Mouse (Mus musculus): Measurements from ENCODE around the gene Gtf2h2.
"Not testable (repeated sequence)": the region's sequence is repeated elsewhere in the genome, so short reads cannot be mapped to it uniquely, and the experiment has no call there.

Gene Gtf2h2

DNA sequence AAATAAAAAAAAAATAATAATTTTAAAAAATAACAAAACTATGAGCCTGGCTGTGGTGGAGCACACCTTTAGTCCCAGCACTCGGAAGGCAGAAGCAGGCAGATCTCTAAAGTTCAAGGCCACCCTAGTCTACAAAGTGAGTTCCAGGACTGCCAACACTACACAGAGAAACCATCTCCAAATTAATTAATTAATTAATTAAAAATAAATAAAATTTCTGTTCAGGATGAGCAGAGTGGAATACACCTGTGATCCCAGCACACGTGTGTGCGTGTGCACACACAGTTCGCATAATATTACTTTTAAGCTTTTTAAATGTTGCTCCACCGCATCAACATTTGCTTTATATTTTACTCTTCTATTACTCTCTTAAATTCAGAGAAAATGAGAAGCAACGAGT lies 756 bp downstream of the Gtf2h2 start:
- no peak for DNase-seq (ENCODE audit: extremely low spot score, low read depth, low spot score)

GRCm38 (mm10) chr13:100490424-100490823 lies 2.0 kb downstream of the Gtf2h2 start:
- DNase-seq (ENCODE audit: extremely low spot score, low read depth, low spot score), result no peak

DNA sequence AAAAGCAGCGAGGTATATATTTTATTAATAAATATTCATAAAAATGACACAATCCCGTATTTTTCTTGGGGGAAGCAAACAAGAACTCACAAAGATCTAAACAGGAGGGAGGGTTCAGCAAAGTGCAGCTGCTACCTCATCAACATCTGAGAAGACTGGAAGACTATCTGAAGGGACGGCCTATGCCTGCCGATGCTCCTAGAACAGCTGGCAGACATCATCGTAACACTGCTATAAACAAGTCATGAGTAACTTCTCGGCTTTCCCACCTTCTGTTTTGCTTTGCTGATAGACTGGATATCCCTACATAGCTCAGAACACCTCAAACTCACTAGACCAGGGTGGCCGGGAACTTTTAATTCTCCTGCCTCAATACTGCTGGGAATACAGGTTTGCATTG lies 8.8 kb downstream of the Gtf2h2 start:
- DNase-seq (ENCODE audit: extremely low spot score, low read depth, low spot score), result no peak

- no peak for DNase-seq (ENCODE audit: extremely low spot score, low read depth, low spot score)
Observed at GRCm38 (mm10) chr13:100463527-100464222, 28.7 kb downstream of the Gtf2h2 start.

GRCm38 (mm10) chr13:100461336-100461735 lies 31.0 kb downstream of the Gtf2h2 start:
- DNase-seq (ENCODE audit: extremely low spot score, low read depth, low spot score), result no peak

- DNase-seq (ENCODE audit: extremely low spot score, low read depth, low spot score), result not testable (repeated sequence)
Observed at GRCm38 (mm10) chr13:100452415-100453127, 39.8 kb downstream of the Gtf2h2 start, which contains the start of gene Naip1. Gene Naip1, minus strand, starts transcription at chr13:100452869.

DNA sequence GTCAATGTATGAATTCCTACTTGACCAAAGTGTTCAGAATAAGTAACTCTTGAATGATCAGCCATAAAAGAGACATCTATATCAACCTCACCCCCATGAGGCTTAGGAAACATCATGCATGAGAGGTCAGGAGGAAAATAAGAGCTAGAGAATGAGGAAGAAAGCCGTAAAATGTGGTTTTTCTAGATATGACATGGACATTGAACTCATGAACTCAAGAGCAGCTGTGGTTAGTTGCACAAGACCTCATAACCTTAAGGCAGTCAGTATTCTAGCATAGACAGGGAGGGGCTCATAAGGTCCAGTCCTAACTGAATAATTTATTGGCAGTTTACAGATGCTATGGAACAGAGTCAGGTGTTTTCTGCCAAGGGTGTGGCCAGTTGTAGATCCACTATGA lies 42.9 kb downstream of the Gtf2h2 start:
- DNase-seq (ENCODE audit: extremely low spot score, low read depth, low spot score), result no peak

DNA sequence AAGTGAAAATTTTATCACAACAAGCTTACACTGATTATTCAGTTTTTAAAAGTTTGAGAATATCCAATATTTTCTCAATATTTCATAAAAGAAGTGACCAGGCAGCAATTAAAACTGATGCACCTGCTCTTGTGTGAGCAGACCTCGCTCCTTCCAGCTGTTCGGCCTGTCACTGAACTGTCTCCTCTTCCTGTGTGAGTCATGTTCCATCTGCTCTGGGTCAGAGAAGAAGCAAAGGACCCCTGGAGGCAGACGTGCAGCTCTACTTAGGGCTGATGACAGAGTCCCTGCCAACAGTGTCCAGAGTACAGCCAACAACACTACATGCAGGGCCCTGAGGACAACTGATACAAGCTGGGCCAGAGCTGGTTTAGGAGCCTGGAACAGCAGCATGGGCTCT lies 52.3 kb downstream of the Gtf2h2 start:
- no peak for DNase-seq (ENCODE audit: extremely low spot score, low read depth, low spot score)

DNA sequence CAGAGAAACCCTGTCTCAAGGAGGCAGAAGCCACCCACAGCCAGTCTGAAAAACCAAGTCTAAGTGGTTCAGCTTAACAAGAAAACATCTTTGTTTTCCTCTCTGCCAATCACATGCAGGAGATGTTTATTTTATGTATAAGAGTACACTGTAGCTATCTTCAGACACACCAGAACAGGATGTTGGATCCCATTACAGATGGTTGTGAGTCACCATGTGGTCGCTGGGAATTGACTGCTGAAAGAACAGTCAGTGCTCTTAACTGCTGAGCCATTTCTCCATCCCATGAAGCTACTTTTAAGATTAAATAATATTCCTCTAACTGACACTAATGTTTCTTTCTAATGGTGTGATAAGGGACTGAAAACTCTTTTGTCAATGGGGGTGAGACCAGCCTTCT lies 53.7 kb downstream of the Gtf2h2 start:
- DNase-seq (ENCODE audit: extremely low spot score, low read depth, low spot score), result no peak

- no peak for DNase-seq (ENCODE audit: extremely low spot score, low read depth, low spot score)
Observed at GRCm38 (mm10) chr13:100437322-100437825, 55.0 kb downstream of the Gtf2h2 start.

GRCm38 (mm10) chr13:100436556-100437163 lies 55.7 kb downstream of the Gtf2h2 start:
- DNase-seq (ENCODE audit: extremely low spot score, low read depth, low spot score), result not testable (repeated sequence)

- not testable (repeated sequence) for DNase-seq (ENCODE audit: extremely low spot score, low read depth, low spot score)
Observed at GRCm38 (mm10) chr13:100419958-100420357, 72.4 kb downstream of the Gtf2h2 start.

- DNase-seq (ENCODE audit: extremely low spot score, low read depth, low spot score), result no peak
Observed at GRCm38 (mm10) chr13:100414428-100414827, 78.0 kb downstream of the Gtf2h2 start.
